Mouse (Mus musculus): ENCODE measurements at regions not wholly inside any gene's neighbourhood (a gene's known extent, or its start where the extent isn't known, plus 50 kb on each side); places are given as distances from the start of the nearest gene placed in this dataset.

DNA sequence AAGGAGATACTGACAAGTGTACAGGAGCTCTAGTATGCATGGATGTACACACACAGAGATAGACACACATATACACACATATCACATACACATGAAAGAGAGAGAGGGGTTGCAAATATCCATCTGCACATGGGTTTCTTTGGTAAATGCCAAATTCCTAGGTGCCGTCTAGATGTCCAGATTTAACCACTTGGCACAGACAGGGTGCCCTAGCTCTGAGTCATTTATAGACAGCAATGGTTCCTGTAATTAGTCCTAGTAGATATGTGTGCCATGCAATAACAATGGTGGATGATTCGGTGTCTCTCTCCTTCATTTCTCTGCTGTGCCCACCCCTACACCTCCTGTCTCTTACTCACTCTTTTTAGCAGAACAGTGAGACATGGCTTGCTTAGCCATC lies 389.7 kb downstream of the Cd83 start:
- in situ Hi-C loops (cut with MboI, MseI) = loop anchor here in 1 of 2 experiments (5.0 kb wide), 1 partner anchor 397 kb away; no protein-coding TSS in a partner anchor

DNA sequence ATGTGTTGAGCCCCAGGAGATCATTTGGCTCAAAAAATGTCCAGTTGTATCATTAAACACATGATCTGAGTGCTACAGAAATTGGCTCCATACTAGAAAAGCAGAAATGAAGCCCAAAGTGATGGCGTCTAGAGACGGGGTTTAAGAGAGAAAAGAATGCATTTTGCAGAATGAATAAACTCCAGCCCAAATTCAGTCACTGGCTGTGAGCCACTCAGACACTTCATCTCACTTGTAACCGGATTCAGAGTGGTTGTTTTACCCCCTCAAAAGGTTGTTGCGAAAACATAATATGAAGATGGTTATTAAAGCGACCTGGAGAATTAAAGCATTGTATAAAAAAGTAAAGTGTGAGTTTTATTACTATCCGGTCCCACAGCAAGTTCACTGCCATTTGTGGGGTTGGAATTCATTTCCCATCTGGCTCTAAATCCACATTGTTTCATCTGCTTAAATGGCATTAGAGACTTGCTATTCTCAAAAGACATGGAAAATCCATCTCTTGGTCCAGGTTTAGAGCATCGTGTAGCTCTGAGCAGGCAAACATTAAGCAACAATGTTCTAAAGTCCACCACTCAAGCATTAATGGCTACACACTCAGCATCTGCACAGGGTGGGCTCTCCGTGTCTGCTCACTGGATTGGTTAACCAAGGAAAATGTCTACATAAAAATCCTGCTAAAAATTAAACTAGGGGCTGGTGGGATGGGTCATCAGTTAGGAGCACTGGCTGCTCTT lies 390.9 kb downstream of the Cd83 start:
- in situ Hi-C loops (cut with MboI, MseI) = no loop called here

DNA sequence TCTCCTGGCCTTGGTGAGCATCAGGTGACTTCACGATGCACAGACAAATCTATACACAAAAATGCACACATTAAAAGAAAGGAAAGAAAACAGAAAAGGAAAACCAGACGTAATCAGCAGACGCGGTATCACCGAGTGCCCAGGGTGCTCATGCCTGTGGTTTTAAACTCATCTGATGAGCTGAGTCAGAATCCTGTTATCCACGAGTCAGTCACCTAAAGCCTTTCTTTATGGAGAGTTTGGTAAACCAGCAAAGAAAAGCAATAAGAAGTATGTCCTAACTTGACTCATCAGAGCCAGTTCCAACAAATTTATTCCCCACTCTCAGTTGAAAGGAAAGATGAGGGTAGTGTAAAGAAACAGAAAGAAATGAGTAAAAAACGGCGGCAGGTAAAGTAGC lies 391.5 kb downstream of the Cd83 start:
- in situ Hi-C loops (cut with MboI, MseI) = no loop called here

DNA sequence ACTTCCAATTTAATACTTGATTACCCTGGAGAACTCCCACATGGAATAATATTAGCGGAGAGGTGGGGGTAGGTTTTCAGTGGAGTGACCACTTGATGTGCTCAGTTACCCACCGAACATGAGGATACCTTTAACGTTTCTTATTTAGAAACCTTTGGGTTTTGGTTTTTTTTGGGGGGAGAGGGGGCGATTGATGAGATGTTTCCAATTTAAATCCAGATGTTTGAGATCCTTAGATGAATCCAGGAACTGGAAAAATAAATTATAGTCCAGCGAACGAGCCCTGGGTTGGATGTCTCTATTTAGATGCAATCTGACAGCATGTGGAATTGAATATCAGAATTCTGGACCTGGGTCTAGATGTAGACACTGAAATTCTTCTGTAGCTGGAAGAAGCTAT lies 393.4 kb downstream of the Cd83 start:
- in situ Hi-C loops (cut with MboI, MseI) = no loop called here

DNA sequence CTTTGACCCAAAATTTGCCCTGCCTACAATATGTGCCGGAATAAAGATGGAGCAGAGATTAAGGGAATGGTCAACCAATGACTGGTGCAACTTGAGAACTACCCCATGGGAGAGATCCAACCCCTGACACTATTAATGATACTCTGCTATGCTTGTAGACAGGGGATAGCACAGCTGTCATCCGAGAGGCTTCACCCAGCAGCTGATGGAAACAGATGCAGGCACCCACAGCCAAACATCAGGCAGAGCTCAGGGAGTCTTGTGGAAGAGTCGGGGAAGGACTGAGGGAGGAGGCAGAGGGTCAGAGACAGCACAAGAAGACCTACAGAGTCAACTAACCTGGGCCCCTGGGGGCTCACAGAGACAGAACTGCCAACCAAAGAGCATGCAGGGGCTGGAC lies 395.8 kb downstream of the Cd83 start:
- in situ Hi-C loops (cut with MboI, MseI) = no loop called here

DNA sequence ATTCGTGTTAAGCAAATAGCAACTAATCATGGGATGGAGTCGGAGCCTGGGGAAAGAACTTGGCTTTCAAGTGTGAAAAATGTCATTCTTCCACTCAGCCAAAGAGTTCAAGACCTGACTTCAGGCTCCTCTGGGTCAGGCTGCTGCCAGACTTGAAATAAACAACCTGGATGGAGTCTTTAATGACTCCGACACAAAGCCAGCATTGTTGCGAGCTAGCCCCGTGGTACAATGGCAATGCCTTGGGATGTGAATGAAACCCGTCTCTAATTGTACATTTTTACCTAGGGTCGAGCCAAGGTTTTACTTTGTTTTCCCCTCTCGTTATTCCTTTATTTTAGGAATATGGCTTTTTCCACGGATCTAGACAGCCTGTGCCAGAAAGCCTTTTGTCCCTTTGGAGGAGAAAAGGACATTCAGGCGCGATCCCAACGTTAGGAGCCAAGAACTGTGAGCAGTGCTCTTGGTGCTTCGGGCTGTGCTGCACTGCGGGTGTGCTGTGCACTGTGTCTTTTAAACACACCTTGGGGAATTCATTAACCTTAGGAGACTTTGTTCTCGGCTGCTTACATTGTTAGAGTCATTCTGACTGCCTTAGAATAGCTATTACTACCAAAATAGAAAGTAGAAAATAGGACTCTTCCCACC lies 398.1 kb downstream of the Cd83 start:
- in situ Hi-C loops (cut with MboI, MseI) = no loop called here

DNA sequence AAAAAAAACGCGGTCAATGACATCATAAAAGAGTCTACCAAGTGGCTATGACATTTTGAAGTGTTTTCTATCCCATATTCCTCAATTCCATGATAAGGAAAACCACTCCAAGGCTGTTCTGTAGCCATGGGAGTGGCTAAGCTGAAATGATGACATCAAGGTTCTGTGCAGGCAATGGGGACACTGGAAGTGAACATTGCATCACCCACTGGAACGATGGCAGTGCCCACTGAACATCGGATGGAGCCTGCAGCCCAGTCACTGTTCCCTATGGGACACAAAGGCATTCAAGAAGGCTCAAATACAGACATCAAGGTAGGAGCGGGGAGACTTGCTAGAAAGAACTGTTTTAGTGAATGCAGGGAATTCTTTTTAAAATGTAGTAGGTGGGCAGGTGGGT lies 410.8 kb downstream of the Cd83 start:
- in situ Hi-C loops (cut with MboI, MseI) = no loop called here

DNA sequence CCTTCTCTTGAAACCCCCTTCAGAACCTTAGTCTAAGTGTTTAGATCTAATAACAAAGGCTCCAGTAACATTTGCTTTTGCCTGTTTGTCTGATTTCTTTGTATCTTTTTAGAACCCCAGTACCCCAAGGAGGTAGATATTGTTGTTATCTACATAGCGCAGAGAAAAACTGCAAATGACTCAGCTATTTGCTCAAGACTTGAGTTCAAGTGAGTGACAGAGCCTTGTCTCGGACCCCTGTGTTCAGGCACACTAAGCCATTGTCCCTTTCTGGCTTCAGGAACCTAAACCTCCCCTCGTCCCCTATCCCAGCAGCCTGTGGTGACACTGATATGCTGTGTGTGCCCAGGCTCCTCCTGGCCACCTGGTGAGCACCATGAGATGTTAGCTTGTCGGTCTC lies 421.5 kb downstream of the Cd83 start:
- in situ Hi-C loops (cut with MboI, MseI) = no loop called here

DNA sequence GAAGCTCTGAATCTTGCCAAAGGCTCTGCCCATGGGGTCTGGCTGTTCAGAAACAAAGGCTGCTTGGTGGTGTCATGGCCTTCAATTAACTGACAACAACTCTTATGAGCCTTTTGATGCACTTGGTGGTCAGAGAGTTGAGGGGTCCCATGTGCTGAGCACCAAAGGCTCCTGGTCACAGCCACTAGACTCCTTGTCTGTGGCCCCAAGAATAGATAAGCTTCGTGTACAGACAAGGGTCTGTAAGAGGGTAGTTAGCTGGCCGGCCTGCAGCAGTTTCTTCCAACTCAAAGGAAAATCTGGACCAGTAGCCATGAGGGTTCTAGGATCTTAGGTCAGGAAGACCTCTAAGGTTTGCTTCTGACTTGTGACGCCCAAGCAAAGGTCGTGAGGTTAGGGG lies 421.9 kb downstream of the Cd83 start:
- in situ Hi-C loops (cut with MboI, MseI) = no loop called here

DNA sequence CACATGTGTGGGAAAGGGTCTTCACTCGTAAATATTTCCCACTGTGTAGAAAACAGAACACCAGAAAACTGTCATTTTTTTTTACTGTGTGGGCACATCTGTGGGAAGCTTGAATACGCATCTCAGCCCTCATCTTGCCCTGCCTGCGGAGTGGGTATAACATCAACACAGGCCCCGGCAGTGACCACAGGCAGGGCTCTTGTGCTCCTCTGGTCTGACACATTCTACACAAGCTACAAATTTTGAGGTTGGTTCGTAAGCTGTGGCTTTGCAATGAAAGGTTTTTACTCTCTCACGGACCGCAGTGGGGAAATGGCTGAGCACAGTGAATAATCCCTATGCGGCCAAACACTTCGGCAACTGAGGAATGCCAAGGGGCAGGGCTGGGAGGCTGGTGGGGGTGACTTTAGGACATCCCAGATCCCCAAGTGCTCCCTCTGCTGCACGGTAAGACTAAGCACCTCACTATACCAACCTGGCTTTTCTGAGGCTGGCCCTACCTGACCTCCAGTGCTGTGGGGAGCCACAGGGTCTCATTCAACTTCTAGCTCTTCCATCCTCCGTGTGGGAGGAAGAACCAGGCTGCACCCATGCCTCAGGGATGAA lies 422.9 kb downstream of the Cd83 start:
- in situ Hi-C loops (cut with MboI, MseI) = no loop called here

DNA sequence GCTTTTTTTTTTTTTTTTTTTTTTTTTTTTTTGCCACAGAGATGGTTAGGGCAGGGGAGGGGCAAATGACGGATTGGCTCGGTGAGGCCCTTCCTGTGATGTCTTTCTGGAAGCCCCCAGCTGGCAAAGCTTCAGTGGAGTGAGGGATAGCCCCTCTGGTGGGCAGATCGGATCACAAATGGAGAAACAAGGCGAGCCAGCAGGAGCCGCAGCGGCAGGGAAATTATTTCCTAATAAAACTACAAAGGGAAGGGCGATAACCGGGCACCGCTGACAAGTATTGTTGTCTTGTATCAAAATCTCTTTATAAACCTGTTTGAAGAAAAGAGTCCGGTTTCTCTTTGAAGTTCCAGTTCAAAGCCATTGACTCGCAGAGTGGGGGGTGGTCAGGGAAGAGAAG lies 424.5 kb downstream of the Cd83 start:
- in situ Hi-C loops (cut with MboI, MseI) = no loop called here

DNA sequence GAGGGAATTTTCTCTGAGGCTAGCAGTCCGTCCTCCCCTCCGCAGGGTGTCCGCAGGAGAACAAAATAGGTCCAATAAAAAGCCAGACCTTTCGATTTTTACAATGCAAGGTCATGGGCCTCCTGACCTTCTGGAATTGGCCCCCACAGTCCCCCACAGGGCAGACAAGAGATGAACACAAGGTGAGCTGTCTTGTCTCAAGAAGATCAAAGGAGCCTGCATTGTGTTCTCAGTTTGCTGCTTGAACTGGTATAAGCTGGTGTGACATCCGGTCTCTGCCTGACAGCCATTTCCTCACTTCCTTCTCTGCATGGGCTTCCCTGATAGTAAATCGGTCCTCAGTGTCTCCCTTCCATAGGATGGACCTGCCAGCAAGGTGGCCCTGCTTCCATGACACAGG lies 425.5 kb downstream of the Cd83 start:
- in situ Hi-C loops (cut with MboI, MseI) = no loop called here

DNA sequence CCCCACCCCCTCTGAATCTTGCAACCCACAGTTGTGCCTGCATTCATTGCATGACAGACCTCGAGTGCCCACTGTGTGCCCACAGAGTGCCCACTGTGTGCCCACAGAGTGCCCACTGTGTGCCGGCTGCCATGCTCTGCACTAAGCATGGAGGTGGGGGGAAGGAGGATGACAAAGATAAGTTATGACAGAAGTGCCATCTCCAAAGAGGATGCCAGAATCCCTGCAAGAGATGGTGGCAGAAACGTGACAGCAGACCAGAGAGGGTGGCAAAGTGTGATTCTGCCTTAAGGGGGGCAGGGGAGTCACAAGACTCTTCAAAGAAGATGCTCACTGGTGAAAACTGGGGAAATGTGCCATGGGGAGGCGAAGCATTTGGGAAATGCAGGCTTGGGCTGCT lies 427.8 kb downstream of the Cd83 start:
- in situ Hi-C loops (cut with MboI, MseI) = no loop called here

DNA sequence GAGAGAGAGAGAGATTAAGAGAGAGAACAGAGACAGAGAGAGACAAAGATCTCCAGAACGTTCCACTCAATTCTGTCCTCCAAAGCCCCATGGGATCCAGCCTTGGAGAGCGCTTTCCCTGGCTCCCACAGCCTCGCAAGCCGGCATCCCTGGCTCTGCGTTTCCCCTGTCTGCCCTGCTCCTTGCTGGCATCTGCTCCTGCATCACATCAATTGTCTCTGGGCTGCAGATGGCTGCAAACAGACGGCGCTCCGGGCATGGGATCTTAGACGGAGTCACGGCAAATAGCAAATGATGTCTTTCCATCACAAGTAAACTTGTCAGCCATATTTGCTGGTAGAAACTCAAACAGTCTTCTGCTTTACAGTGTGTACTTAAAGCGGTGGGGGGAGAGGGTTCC lies 428.4 kb downstream of the Cd83 start:
- in situ Hi-C loops (cut with MboI, MseI) = no loop called here

DNA sequence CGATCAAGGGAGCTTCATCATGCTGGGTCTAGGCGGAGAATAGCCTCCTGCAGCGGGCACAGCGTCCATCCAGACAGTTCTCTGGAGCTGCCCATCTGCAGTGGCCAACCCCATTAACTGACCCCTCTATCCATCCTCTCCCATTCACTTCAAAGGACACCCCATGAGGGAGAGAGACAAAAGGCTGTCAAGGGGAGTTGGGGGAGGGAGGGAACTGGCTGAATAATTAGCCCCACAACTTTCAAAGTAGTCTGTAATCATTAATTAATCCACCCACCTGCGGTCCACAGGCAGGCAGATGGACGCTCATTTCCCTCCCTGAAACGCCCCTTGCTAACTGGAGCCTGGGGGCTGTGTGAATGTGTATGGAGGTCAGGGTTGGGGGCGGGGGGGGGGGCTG lies 433.7 kb downstream of the Cd83 start:
- in situ Hi-C loops (cut with MboI, MseI) = no loop called here

DNA sequence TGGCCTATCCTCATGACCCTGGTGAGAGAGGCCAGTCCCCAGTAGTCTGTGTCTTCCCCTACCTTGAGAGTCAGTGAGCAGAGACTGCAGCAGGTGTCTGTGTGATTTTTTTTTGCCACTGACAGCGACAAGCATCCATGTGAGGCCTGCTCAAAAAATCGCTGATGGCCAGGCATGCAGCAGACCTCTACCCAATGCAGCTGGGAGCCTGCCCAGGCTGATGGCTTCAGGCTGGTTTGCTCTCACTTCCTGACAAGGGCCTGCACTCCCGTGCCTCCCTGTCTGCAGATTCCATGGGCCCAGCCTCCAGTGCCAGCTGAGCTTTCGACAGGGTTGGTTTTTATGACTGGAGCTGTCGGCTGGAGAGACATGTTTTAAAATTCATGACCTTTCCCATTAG lies 437.1 kb downstream of the Cd83 start:
- in situ Hi-C loops (cut with MboI, MseI) = no loop called here

DNA sequence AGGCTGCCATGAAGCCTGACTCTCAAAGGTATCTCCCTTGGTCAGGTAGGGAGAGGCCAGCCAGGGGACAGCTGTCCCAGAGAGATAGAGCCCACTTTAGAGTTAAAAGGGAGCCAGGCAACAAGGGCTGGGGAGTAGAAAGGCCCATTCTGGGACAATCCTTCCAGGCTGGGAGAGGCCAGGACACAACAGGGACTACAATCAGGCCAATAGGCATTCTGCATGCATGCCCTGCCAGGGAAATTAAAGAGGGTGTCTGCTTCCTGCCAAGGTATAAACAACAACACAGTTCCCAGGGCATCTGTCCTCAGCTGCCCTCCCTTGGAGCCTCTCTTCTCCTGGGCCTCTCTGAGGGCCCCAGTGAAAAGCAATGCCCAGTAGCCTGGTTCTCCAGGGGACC lies 437.8 kb downstream of the Cd83 start:
- in situ Hi-C loops (cut with MboI, MseI) = no loop called here

DNA sequence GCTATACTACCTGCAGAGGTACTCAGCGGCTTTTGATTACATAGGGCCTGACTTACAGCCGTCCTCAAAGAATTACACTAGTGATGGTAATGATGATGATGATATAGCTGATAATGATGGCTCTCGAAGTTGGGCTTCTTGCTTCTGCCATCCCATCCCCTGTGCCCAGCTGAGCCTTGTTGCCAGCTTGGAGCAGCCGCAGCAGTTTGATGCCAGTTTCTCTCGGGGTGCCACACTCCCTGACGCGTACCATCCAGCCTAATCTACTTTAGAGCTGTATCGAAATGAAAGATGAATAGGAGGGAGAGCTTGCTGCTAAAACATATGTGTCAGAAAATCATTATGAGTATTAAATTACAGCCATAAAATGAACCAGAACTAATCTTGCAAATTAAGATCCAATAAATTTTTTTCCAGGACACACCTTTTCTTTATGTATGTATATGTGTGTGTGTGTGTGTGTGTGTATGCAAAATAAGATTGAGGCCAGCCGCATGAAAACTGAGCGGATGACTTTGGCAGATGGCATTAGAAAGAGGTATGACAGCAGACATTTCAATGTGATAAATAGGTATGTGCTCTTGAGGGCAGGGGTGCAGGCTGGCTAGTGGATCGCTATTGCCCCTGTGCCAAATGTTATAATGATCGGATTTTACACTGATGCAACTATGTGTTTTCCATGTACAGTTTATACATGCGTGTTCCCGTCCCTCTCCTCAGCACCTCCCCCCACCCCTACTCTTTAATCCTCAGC lies 443.3 kb downstream of the Cd83 start:
- in situ Hi-C loops (cut with MboI, MseI) = no loop called here

DNA sequence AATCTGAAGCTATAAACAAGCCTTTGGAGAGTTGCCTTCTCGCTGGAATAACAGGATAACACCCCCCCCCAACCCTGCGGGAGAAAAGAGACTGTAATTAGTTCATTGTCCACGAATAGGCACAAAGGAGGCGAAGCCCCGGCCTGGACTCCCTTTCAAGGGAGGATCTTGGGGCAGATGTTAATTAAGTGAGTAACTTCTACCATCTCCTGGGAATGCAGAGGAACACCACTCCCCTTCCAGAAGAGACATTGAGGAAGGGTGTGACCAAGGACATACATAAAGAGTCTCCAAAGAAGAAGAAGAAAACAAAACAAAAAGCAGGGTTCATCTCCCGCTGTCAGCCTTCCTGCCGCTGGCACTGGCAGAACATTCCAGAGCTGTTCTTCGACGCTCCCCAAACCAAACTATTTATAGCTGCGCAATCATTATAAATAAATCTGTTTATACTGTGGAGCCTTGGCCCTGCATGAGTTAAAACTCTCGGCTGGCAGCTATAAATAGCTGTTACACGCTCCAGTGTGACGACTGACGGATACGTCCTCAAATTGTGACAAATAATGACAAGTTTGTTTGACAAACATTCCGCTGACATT lies 444.1 kb downstream of the Cd83 start:
- in situ Hi-C loops (cut with MboI, MseI) = no loop called here

DNA sequence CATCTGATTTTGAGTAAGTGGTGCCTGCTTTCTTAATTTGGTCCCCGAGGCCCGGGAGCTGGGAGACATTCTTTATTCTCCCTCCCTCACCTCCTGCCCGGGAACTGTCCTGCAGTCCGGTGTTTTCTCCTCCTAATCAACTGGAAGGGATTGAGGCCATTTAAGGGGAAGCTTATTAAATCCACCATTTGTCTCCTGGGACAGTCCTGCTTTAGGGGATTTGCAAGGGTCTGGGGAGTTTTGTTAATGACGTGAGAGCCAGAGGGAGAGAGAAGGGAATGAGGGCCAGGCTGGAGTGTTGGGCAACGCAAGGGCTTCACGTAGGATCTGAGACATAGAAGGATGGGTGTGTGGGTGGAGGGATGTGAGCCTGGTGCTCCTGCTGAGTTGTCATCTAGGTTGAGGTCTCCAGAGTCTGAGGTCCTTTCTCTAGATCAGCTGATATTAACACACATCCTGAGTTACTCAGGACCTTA lies 444.6 kb downstream of the Cd83 start:
- in situ Hi-C loops (cut with MboI, MseI) = no loop called here

DNA sequence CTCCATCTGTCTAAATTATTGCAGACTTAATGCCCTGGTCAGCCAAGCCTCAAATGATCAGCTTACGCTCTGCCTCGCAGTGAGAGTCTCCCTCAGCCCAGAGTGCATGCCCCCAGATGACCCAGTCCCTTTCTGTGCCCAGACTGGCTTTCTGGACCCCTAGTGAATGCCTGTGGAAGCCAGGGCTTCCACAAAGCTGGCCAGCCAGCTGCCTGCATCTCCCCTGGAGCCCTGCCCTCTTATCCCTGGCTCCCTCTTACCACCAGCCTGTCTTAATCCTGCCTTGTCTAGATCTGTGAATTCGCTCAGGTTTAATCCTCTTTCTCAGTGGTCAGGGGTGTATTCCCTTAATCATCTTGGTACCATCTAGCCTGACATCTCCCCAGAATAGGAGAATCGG lies 446.8 kb downstream of the Cd83 start:
- in situ Hi-C loops (cut with MboI, MseI) = no loop called here

All from T-helper 17 cell (primary cell).